Comparison of ENCODE assay signal across 7 mouse cellular contexts in genomic region chr5:35582445-35583220, GRCm38 (mm10). TPM values are rescaled to one million over a fixed set of nuclear protein-coding genes. Genes with fewer than 3 reads are reported as not detected.
A peak's percentile ranks its signal among the peaks of the same experiment; 100 is the strongest.
DNase-seq lines count a peak whose midpoint lies in the region; ATAC-seq and TF ChIP-seq lines count a peak whose summit lies in the region.

TSS of gene Acox3 (plus strand) at chr5:35583040.

- no peaks in the 10 kb centered on the region for H3K36me3 ChIP-seq in embryonic facial prominence, embryonic 12.5 days
- no peaks in the 10 kb centered on the region for H3K36me3 ChIP-seq in kidney, adult 2 months (ENCODE audit: control insufficient read depth, insufficient read depth, low read length)
- H3K36me3 ChIP-seq in limb, embryonic 12.5 days = no peaks in the 10 kb centered on the region
- no peaks in the 10 kb centered on the region for H3K36me3 ChIP-seq in midbrain, embryonic 15.5 days (replicated peaks)
- no peaks in the 10 kb centered on the region; the same call in 1 of the 2 replicates for H3K36me3 ChIP-seq in spleen, adult 2 months (ENCODE audit: control insufficient read depth, insufficient read depth, low read length)

- H3K27ac ChIP-seq in embryonic facial prominence, embryonic 12.5 days = 0 out of 2 replicates have a peak within 1 kb of the TSS, but pooled peaks have one; percentile 1
- peak within 1 kb of the TSS; percentile 65 for H3K27ac ChIP-seq in kidney, adult 2 months (ENCODE audit: insufficient read depth, low read depth, low read length)
- no peak within 1 kb of the TSS for H3K27ac ChIP-seq in limb, embryonic 12.5 days
- H3K27ac ChIP-seq in midbrain, embryonic 15.5 days = peak within 1 kb of the TSS; percentile 74
- peak within 1 kb of the TSS; percentile 78 for H3K27ac ChIP-seq in spleen, adult 2 months (ENCODE audit: insufficient read depth, low read length)

- peak; percentile 76 for ATAC-seq in embryonic facial prominence, embryonic 12.5 days (ENCODE audit: insufficient number of reproducible peaks, insufficient read depth, low FRiP score, low TSS enrichment)
- peak; percentile 86 for ATAC-seq in limb, embryonic 12.5 days (ENCODE audit: insufficient number of reproducible peaks, insufficient read depth, low FRiP score, low TSS enrichment, low read depth)
- peak; percentile 97 for ATAC-seq in midbrain, embryonic 15.5 days (replicated peaks)

- WGBS in embryonic facial prominence, embryonic 12.5 days = under 1% methylated on average over 35 of the region's 35 CpGs
- 0% methylated on average over 35 of the region's 35 CpGs for WGBS in kidney, adult 2 months
- under 1% methylated on average over 35 of the region's 35 CpGs for WGBS in limb, embryonic 12.5 days
- under 1% methylated on average over 35 of the region's 35 CpGs for WGBS in midbrain, embryonic 15.5 days
- under 1% methylated on average over 35 of the region's 35 CpGs for WGBS in spleen, adult 2 months

- peak within 1 kb of the TSS; percentile 77 for H3K4me2 ChIP-seq in embryonic facial prominence, embryonic 12.5 days (replicated peaks)
- peak within 1 kb of the TSS; percentile 64 for H3K4me2 ChIP-seq in limb, embryonic 12.5 days
- H3K4me2 ChIP-seq in midbrain, embryonic 15.5 days = peak within 1 kb of the TSS; percentile 83

- H3K4me3 ChIP-seq in embryonic facial prominence, embryonic 12.5 days = peak within 1 kb of the TSS; percentile 53
- peak within 1 kb of the TSS; percentile 59 for H3K4me3 ChIP-seq in kidney, adult 2 months (ENCODE audit: insufficient read depth, low read depth, low read length)
- peak within 1 kb of the TSS; percentile 62 for H3K4me3 ChIP-seq in limb, embryonic 12.5 days (replicated peaks)
- H3K4me3 ChIP-seq in midbrain, embryonic 15.5 days = peak within 1 kb of the TSS; percentile 71
- H3K4me3 ChIP-seq in spleen, adult 2 months (ENCODE audit: extremely low read depth, insufficient read depth, insufficient read length) = peak within 1 kb of the TSS; percentile 87

- 0 out of 2 replicates have a peak, but pooled peaks cover 5% of the 10 kb centered on the region for H3K27me3 ChIP-seq in embryonic facial prominence, embryonic 12.5 days
- no peaks in the 10 kb centered on the region for H3K27me3 ChIP-seq in kidney, adult 2 months (replicated peaks; ENCODE audit: control insufficient read depth, insufficient read depth, low read length)
- peaks cover 7% of the 10 kb centered on the region; the same call in 1 of the 2 replicates for H3K27me3 ChIP-seq in limb, embryonic 12.5 days
- no peaks in the 10 kb centered on the region; the same call in 1 of the 2 replicates for H3K27me3 ChIP-seq in midbrain, embryonic 15.5 days (replicated peaks)
- no peaks in the 10 kb centered on the region for H3K27me3 ChIP-seq in spleen, adult 2 months (ENCODE audit: control insufficient read depth, insufficient read depth, low read length)

- H3K4me1 ChIP-seq in embryonic facial prominence, embryonic 12.5 days = peaks cover 10% of the 10 kb centered on the region
- H3K4me1 ChIP-seq in kidney, adult 2 months (ENCODE audit: control insufficient read depth, insufficient read depth, low read length) = peaks cover 7% of the 10 kb centered on the region; the same call in 1 of the 2 replicates
- peaks cover 8% of the 10 kb centered on the region for H3K4me1 ChIP-seq in limb, embryonic 12.5 days (replicated peaks)
- peaks cover 21% of the 10 kb centered on the region for H3K4me1 ChIP-seq in midbrain, embryonic 15.5 days
- peaks cover 6% of the 10 kb centered on the region for H3K4me1 ChIP-seq in spleen, adult 2 months (ENCODE audit: control insufficient read depth, insufficient read depth, insufficient read length)

- peak within 1 kb of the TSS; percentile 57 for H3K9ac ChIP-seq in embryonic facial prominence, embryonic 12.5 days
- H3K9ac ChIP-seq in limb, embryonic 12.5 days (replicated peaks) = peak within 1 kb of the TSS; percentile 55
- H3K9ac ChIP-seq in midbrain, embryonic 15.5 days = peak within 1 kb of the TSS; percentile 51

- no peaks in the 10 kb centered on the region for H3K9me3 ChIP-seq in embryonic facial prominence, embryonic 12.5 days
- no peaks in the 10 kb centered on the region for H3K9me3 ChIP-seq in limb, embryonic 12.5 days
- H3K9me3 ChIP-seq in midbrain, embryonic 15.5 days = no peaks in the 10 kb centered on the region

- TF ChIP-seq CTCF in kidney, adult 2 months (conservative IDR thresholded peaks at IDR 0.05; ENCODE audit: insufficient read depth, insufficient read length, low read depth, low read length) = no peak
- TF ChIP-seq CTCF in spleen, adult 2 months (IDR thresholded peaks at IDR 0.05; ENCODE audit: extremely low read depth, insufficient read depth, insufficient read length, insufficient replicate concordance) = no peak

- peak; percentile 69 for TF ChIP-seq POLR2A in kidney, adult 2 months (IDR thresholded peaks at IDR 0.05; ENCODE audit: low read depth, low read length)
- no peak for TF ChIP-seq POLR2A in spleen, adult 2 months (IDR thresholded peaks at IDR 0.05; ENCODE audit: low read depth, low read length)

- peak; percentile 96 for DNase-seq in adrenal gland, postnatal 25 days
- peak; percentile 97 to 98 for DNase-seq in heart, adult 18-20 months
- peak; percentile 98 for DNase-seq in kidney, adult 2 months
- DNase-seq in spleen, adult 2 months (ENCODE audit: low read depth in 1 of 2, low spot score in 2 of 2) = peak; percentile 81 to 94

RNA-seq across cellular contexts. Expression of gene Acox3, which starts in this region (rescaled TPM):
- 70.0 and 75.0 TPM in 2 replicates for total RNA-seq in adrenal gland, postnatal 25 days (2021)
- polyA plus RNA-seq in embryonic facial prominence, embryonic 12.5 days (2016; fragmentation: Nextera tagmentation; extraction: Ambion mirVana) = 12.5 and 13.4 TPM in 2 replicates
- 10 to 100 TPM; 26.2 to 28.0 TPM for total RNA-seq in heart, adult 18-20 months (2021)
- 77.9 and 83.6 TPM in 2 replicates for polyA plus RNA-seq in kidney, adult 2 months (2012; rRNA removed)
- polyA plus RNA-seq in limb, embryonic 12.5 days (2016; fragmentation: Nextera tagmentation; extraction: Ambion mirVana) = 11.4 and 14.5 TPM in 2 replicates
- polyA plus RNA-seq in midbrain, embryonic 15.5 days (2015; fragmentation: Nextera tagmentation; extraction: Ambion mirVana) = 14.6 and 16.0 TPM in 2 replicates
- polyA plus RNA-seq in spleen, adult 2 months (2012; rRNA removed) = 63.0 and 68.8 TPM in 2 replicates
